Mouse (Mus musculus) kidney, postnatal 14 days (tissue): Measurements from ENCODE around the gene Myo1g.

Source experiments
- DNase-seq: peaks from one replicate; pipeline ENCODE4 v3.0.0; 2022; ENCODE audit warnings: mixed read lengths

Gene Myo1g

DNA sequence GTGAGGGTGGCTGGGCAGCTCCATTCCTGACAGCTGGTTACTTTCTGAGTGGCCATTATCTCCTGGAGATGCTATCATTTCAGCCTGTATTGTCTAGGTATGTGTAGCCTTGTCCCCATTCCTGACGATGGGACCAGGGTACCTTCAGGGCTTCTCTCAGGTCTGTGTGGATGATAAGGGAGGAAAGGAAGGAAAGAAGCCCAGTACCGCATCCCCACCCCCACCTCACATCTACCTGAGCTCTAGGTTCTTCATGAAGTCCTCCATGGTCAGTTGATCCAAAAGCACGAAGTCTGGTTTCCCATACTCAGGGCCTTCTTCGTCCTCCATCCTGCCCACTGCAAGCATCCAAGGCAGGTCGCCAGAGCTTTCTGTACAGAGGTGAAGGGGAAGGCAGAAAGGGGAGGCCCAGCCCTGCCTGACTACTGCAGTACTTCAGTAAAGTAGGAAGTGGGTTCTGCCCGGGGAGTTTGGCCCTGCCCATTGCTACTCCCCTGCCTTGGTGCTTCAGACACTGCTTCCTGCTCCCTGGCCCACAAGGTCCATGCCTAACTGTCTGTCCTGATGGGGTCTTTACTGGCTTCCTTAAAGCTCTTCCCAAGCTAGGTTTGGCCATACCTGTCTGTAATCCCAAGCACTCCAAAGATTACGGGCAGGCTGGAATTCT lies at the start of gene Myo1g:
Gene Myo1g, minus strand, starts transcription at position 459 of the 667 bp plus-strand sequence.
- no peak for DNase-seq

DNA sequence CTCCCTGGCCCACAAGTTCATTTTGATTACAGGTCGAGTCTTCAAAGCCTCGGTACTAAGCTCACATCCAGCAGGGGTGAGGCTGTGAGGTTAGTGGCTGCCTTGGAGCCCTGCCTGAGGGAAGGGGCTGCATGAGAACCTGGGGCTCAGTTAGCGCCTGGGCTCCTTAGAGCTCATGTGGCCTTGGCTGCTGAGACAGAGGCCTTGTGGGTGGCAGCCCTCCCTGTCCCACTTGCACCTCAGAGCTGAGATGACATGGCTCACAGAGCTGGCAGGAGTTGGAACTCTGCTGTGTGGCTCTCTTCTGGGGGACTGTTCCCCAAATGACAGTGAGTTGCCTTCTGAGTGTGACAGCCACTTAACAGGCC lies 48.6 kb upstream of the Myo1g start:
- DNase-seq = no peak

DNA sequence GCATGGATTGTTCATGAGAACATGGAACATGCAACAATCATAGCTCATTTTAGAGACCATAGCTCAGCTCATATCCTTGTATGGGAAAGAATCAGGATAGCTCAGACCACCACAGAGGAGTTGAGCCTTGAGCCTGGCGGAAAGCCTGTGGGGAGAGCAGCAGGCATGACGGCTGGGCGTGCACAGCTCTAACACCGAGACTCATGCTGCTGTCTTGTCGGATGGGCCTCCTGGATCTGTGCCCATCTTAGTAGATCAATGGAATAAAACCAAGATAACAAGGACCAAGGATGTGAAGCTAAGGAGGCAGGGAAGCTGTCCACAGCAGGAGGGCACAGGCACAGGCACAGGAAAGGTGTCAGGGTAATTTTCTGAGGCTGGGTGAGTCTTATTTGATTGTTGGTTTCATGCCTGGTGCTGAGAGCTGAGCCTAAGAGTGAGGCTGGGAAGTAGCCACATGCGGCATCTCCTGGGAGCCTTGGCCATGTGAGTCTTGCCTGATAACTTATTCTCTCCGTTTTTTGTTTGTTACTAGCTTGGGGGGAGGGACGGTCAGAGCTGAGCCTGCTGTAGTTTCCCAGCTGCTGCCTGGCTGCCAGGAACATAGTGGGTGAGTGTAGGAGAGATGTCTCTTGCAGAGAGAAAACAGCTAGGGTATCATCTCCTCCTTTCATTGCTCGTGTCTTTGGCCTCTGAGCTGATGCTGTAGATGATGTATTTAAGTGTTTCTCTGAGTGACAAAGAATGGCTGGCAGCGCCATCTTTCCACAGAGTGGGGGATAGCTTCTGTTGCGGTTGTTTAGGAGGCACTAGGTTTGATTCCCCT lies 48.0 kb upstream of the Myo1g start:
- DNase-seq = peak; percentile 12

DNA sequence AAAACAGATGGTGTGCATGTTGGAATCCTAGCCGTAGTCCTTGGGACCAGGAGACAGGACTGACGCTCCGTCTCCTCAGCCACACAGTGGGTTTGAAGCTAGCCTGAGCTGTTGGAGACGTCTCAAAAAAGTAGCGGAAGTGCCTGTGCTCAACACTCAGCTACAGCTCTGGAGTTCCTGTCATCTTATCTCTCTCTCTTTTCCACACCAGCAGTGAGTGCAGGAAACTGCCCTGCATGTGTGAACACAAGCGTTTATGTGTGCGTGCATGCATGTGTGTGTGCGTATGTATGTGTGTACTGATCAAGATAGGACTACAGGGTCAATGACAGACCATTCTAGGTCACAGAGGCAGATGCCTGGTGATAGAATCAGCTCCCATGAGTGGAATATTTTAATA lies 47.2 kb upstream of the Myo1g start:
- DNase-seq = no peak

DNA sequence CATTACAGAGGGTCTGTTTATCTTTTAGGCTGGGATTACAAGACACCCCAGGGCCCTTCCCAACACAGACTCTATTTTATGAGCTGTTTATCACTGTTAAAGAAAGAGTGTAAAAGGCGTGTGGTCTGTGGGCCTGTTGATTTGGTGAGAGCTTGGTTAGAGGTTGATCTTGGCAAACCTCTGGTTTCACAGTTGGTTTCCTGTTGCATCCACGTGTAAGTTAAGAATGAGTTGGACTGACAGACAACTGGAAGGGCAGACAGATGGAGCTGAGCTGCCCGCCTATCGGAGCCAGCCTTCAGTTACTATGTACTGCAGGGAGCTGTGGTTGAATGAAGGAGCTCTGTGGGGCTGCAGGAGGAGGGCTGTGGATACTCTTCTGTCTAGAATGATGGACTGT lies 45.7 kb upstream of the Myo1g start:
- no peak for DNase-seq

DNA sequence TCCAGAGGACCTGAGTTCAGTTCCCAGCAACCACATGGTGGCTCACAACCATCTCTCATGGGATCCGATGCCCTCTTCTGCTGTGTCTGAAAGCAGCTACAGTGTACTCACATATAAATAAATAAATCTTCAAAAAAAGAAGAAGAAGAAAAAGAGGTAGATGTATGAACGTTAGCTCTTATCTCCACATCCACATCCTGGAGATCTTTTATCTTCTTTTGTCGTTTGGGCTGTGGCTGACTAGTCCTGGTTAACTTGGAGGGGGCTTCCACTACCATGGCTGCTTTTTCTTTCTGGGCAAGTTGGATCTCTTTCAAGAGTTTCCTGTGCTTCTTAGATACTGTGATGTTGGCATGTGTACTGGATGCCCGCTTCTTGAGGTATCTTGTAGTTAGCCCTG lies 42.4 kb upstream of the Myo1g start:
- DNase-seq = no peak

DNA sequence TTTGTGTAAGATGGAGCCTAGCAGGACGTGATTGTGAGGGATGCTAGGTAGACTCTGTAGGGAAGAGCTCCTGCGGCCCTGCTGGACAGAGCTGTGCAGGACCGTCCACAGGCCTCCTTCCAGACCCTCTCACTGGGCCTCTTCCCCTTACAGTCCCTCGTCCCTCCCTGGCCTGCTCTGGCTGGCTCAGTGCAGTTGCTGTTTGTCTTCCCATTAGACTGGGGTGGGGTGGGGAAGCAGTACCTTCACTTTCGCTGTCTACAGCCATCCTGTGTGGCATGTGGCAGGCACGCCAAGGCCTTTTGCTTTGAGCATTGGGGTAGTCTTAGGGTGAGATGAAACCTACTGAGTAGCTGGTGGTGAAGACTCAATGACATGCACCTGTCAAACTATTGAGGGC lies 41.6 kb upstream of the Myo1g start:
- DNase-seq = no peak

DNA sequence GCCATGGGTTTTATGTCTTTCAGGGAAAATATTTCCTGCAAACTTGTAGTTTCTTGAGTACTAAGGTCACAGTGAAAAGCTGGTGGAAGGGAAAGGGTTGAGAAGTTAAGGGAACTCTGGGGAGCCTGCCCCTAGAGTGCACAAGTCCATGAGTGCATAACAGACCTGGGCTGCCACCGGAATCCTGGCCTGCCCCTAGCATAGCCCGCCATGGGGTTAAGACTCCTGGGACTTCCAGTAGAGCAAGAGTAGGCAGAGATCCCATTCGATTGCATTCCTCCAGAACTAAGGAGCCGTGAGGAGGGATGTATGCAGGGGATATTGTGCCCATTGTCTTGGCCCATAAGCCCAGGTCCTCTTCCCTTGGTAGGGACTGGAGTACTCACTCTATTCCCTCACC lies 40.7 kb upstream of the Myo1g start:
- DNase-seq = no peak

DNA sequence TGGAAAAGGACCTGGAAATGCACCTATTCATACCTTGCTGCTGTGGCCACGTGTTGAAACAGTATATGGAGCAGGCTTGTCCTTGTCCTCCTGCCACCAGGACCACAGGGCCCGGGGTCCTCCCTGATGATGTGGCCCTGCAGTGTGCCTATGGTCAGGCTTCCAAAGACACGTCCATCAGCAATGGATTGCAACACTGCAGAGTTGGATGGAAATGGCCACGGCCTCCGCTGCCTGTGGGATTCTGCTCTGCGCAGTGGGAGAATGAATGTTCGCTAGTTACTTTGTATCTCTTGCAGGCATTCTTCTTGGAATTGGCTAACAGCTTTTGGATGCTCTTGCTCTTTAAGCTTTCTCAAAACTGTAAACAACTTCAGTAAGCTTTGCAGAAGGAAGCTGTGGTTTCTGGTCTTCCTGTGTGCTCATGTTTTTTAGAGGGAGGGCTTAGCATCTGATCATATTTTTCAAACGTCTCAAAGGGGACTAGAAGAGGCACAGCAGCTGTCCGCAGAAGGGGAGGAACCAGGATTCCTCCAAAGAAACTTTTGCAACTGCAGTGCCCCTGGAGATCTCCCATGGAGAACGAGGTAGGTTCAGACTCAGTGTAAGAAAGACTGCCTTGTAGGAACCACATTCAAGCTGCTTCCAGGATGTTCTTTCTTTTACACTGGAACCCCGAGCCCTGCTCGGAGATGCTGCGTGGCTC lies 40.0 kb upstream of the Myo1g start:
- peak; percentile 47 for DNase-seq

DNA sequence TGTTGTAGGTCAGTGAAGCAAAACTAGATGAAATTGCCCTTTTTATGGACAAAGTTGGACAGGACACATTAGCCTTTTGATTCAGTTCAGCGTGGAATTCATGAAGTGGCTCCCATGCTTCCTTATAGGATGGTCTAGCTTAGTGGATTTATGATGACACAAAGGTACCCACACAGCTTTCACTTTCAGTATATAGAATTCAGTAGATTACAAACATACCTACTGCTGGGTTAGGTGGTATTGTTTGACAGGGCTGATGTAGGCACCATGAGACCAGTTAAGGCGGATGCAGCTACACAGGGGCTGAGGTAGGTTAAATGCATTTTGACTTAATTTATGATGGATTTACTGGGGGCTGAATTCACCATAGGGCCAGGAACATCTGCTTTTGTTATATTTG lies 39.2 kb upstream of the Myo1g start:
- no peak for DNase-seq

DNA sequence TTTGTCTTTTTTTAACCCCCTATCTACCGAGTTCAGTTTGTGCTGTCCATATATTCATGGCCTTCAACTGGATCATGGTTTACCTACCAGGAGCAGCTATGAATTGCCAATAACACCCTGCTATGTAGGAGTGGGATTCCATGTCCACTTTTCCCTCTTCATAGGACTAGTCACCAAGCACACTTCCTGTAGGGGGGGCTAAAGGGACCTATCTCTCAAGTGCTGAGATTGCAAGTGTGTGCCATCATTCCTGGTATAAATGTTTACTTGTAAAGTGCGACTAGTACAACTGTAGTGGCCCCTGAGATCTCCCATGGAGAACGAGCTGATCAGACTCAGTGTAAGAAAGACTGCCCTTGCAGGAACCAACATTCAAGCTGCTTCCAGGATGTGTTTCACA lies 37.5 kb upstream of the Myo1g start:
- DNase-seq = no peak

DNA sequence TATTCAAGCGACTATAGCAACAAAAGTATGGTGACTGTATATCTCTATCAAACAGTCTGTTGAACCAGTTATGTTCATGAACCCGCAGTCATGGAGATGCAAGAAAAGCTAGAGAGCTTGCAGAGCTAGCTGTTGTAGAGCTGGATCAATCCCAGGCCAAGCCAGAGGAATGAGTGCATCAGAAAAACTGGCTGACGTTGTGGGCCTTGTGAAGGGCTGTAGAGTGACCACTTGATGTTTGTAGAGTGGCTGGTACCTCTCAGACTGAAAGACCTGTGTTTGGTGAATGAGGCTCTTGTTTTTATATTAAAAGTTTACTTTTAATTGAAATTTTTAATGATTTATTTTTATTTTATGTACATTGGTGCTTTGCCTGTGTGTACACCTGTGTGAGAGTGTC lies 29.4 kb upstream of the Myo1g start:
- DNase-seq = no peak

DNA sequence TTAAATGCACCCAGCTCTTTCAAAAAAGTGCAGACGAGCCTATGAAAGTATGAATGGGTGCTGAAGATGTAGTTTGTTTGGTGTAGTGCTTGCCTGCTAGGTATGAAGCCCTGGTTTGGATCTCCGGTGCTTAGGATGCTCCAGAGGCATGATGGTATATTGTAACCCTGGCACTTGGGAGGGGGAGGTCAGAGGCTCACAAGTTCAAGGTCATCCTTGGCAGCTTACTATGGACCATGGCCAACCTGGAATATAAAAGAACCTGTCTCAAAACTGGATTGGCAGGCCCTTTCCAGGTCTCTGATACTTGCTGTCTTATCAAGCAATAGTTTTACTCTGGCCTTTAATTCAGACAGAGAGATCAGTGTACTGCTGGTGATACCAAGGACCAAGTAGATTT lies 29.0 kb upstream of the Myo1g start:
- DNase-seq = no peak

DNA sequence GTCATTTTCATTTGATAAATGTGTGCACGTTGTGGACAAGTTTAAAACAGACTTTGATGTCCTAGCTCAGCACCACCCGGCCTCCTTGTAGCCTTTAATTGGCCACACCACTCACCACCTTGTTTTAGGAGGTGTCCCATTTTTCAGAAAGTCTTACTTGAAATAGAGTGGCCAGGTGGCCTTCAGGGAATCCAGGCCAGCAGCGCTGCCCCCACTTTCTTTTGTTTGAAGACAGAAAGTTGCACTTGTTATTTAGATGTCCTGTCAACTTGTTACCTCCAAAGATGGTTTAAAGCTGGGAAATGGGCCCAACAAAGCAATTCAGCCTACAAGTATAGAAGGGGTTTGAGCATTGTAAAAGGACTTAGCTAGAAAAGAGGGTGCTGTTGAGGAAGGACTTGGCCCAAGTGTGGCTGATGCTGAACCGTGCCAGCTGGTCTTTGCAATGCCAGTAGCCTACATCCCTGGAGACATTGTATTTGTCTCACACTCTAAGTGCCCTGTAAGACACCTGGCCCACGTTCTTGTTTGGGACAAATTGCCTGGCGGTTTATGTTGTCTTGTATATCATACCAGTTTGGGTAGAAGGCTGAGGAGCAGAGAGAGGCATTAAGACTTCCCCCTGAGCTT lies 27.0 kb upstream of the Myo1g start:
- DNase-seq = no peak

DNA sequence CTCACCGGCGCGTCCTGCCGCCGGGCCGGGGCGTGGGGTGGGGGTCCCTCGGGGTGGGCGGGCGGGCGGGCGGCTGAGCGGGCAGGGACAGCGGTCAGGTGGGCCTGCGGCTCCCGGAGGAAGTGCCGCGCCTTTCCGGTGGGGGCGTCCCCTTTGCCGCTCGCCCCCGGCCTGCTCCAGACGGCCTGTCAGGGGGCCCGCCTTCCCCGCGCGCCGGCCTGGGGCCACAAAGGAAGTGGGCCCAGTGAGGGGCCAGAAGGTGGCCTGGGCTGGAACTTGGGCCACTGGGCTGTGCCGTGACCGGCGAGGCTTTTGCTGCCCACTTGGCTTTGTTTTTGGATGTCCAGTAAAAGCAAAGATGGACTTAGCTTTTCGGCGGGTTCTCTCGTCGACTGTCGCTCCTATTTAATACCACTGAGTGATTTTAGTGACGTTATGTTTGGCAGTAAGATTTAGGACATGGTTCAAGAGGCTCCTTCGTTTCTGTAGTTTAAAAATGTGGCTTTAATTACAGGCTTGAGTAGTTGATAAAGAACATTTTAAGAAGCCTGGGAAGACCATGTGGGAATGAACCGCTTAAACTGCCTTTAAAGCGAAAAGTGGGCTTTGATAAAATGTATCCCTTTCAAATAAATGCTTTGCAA lies 26.4 kb upstream of the Myo1g start:
- peak; percentile 86 for DNase-seq

DNA sequence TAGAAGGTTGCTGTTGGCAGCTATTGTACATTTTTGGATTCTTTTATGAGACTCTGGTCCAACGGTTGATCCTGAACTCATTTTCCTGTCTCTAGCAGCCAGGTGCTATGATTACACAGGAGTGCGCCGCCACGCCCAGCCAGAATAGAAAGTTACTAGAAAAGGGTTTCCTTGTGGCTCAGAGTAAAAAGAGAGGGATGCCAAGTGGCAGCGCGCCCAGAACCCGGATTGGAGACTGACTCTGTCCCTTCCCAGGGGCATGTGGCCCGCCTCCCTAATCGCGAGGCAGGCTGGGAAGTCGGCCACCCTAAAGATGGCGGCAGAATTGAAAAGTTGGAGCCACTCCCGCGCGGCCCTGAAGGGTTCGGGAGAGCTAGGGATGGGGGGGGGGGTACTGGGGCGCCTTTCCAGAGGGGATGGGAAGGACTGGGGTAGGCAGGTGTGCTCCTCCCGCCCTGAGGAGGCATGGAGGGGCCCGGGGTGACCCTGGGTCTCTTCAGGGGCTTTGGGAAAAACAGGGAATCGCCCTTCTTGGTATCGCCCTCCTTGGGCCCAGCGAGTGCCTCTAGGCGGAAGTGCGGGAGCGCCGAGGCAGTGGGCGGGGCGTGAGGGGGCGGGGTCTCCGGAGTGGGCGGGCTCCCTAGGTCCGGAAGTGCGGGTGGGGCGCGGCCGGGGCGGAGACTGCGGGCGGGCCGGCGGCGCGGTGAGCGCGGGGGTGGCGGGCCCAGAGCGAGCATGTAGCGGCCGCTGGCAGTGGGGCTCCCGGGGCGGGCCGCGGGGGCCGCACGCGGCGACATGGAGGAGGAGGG lies 25.6 kb upstream of the Myo1g start, which contains the start of gene Ccm2:
Gene Ccm2, plus strand, starts transcription at position 683 of the 809 bp plus-strand sequence.
- DNase-seq = peak; percentile 99

DNA sequence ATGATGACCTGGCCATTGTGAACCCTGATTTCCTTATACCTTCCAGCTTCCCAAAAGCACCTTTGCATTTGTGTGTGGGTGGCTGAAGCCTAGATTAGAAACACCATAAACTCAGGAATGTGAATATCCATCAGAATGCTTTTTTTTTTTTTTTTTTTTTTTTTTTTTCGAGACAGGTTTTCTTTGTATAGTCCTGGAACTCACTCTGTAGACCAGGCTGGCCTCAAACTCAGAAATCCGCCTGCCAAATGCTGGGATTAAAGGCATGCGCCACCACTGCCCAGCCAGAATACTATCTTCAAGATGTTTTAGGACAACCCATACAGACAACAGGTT lies 25.1 kb upstream of the Myo1g start:
- DNase-seq = no peak

DNA sequence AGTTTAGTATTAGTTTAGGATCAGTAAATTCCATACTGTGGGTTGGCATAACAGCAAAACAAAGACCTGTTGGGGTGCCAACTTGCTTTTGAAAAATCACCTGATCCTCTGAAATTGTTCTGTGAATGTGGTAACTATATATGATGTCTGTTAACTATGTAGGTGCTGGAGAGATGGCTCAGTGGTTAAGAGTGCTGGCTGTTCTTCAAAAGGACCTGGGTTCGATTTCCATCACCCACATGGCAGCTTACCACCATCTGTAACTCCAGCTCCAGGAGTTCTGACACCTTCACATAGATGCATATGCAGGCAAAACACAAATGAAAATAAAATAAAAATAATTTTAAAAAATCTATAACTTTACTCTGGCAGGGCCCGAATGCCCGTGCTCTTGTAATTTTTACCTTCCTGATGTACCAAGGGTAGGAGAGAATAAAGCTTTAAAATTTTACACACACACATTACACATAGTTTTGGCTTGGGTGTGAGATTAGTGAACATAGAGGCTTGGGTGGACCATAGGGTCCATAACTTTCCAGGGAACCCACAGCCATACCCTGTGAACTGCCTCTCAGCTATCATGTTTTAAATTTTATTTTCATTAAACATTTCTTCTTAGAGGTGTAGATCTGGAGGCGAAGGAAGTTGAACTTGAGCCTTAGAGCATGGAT lies 24.6 kb upstream of the Myo1g start:
- DNase-seq = no peak

DNA sequence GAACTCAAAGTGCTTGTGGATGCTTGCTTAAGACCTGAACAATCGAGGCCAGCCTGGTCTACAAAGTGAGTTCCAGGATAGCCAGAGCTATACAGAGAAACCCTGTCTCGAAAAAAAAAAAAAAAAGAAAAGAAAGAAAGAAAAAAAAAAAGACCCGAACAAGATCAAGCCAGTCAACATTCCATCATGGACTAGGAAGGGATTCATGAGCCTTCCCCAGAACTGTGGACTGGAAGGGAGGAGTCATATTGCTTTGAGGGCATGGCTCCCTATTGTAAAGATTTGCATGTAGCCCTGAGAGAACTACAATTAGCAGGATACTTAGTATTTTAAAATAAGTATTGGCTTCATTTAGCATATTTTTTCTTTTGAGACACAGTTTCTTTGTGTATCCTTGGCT lies 23.9 kb upstream of the Myo1g start:
- DNase-seq = no peak

DNA sequence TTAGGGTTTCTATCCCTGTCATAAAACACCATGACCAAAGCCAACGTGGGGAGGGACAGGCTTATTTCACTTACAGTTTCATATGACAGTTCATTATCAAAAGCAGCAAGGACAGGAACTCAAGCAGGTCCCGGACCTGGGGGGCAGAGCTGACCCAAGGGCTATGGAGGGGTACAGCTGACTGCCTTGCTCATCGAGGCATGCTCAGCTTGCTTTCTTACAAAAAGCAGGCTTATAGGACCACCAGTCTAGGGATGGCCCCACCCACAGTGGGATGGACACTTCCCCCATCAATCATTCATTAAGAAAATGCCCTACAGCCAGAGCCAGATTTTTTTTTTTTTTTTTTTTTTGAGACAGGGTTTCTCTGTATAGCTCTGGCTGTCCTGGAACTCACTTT lies 10.0 kb upstream of the Myo1g start:
- DNase-seq = no peak

DNA sequence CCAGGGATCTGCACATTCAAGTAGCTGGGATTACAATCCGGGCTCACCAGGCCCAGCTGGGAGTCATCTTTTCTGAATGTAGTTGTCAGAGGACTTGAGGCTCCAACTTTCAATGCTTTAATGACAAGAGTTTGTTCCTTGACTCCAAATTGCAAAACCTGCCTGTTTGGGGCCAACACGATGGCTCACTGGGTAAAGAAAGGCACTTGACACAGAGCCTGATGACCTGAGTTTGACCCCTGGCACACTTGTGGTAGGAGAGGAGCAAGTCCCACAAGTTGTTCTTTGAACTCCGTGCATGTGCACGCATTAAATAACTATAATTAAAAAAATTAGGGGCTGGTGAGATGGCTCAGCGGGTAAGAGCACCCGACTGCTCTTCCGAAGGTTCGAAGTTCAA lies 9.2 kb upstream of the Myo1g start:
- no peak for DNase-seq
